Mouse (Mus musculus): ENCODE measurements around the gene Saal1. TPM values are rescaled to one million over a fixed set of nuclear protein-coding genes. Genes with fewer than 3 reads are reported as not detected.

Saal1 gene
- 5.7 TPM for polyA plus RNA-seq (2014; fragmentation: Illumina TruSeq; extraction: RNeasy Lipid Tissue Mini Kit (QIAGEN cat#74804); ENCODE audit: insufficient read depth, low read depth, low replicate concordance)

GRCm38 (mm10) chr7:46710390-46710844 is at the start of gene Saal1:
Saal1 (minus strand) TSS chr7:46710680.

GRCm38 (mm10) chr7:46751490-46751889 is 41.0 kb upstream of the Saal1 start, which contains the start of gene Saa2:
Saa2 (plus strand) TSS chr7:46751790.

DNA sequence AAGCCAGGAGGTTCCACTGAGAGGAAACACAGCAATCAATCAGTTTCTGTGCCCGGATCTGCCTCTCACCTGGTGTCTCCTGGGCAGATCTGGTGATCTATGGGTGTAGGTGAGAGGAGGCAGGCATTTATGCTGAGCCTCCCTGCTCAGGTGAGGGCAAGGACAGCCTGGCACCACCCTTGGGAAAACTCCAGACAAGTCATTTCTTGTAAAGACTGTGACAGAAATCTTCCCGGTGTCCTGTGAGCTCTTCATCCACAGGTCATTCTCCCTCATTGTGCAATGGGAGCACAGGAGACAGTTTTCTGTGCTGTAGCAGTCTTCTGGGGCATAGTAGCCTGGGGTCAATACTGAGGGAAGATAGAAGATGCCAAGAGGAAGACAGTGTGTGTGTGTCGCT is 32.4 kb upstream of the Saal1 start, which contains the start of gene Saa1:
Saa1 (minus strand) TSS at position 101 of the 400 bp plus-strand sequence.

GRCm38 (mm10) chr7:46732458-46732857 is 22.0 kb upstream of the Saal1 start, which contains the start of gene Saa4:
Saa4 (minus strand) TSS chr7:46732603.

GRCm38 (mm10) chr7:46715600-46715999 is 5.1 kb upstream of the Saal1 start, which contains the start of gene Saa3:
Saa3 (minus strand) TSS chr7:46715700.

GRCm38 (mm10) chr7:46672160-46672672 is 38.3 kb downstream of the Saal1 start, which contains the start of gene Tph1:
Tph1 (minus strand) TSS chr7:46672537.

GRCm38 (mm10) chr7:46639692-46640031 is 70.8 kb downstream of the Saal1 start, which contains the start of gene Sergef:
Sergef (minus strand) TSS chr7:46639807.

Other genes with a start within 250 kb of the Saal1 start
- 7.2 TPM for gene Sergef, start 70.9 kb downstream of the Saal1 start, polyA plus RNA-seq (2014; fragmentation: Illumina TruSeq; extraction: RNeasy Lipid Tissue Mini Kit (QIAGEN cat#74804); ENCODE audit: insufficient read depth, low read depth, low replicate concordance)
- gene Tph1, start 38.1 kb downstream of the Saal1 start, polyA plus RNA-seq (2014; fragmentation: Illumina TruSeq; extraction: RNeasy Lipid Tissue Mini Kit (QIAGEN cat#74804); ENCODE audit: insufficient read depth, low read depth, low replicate concordance), result not detected
- gene Saa3, start 5.0 kb upstream of the Saal1 start, polyA plus RNA-seq (2014; fragmentation: Illumina TruSeq; extraction: RNeasy Lipid Tissue Mini Kit (QIAGEN cat#74804); ENCODE audit: insufficient read depth, low read depth, low replicate concordance), result 26.5 TPM
- gene Saa4, start 21.9 kb upstream of the Saal1 start, polyA plus RNA-seq (2014; fragmentation: Illumina TruSeq; extraction: RNeasy Lipid Tissue Mini Kit (QIAGEN cat#74804); ENCODE audit: insufficient read depth, low read depth, low replicate concordance), result not detected
- gene Saa1, start 32.3 kb upstream of the Saal1 start, polyA plus RNA-seq (2014; fragmentation: Illumina TruSeq; extraction: RNeasy Lipid Tissue Mini Kit (QIAGEN cat#74804); ENCODE audit: insufficient read depth, low read depth, low replicate concordance), result not detected
- gene Saa2, start 41.1 kb upstream of the Saal1 start, polyA plus RNA-seq (2014; fragmentation: Illumina TruSeq; extraction: RNeasy Lipid Tissue Mini Kit (QIAGEN cat#74804); ENCODE audit: insufficient read depth, low read depth, low replicate concordance), result not detected
- gene Hps5, start 85.4 kb upstream of the Saal1 start, polyA plus RNA-seq (2014; fragmentation: Illumina TruSeq; extraction: RNeasy Lipid Tissue Mini Kit (QIAGEN cat#74804); ENCODE audit: insufficient read depth, low read depth, low replicate concordance), result 14.7 TPM
- gene Gtf2h1, start 85.4 kb upstream of the Saal1 start, polyA plus RNA-seq (2014; fragmentation: Illumina TruSeq; extraction: RNeasy Lipid Tissue Mini Kit (QIAGEN cat#74804); ENCODE audit: insufficient read depth, low read depth, low replicate concordance), result 16.3 TPM
- gene Ldha, start 130.8 kb upstream of the Saal1 start, polyA plus RNA-seq (2014; fragmentation: Illumina TruSeq; extraction: RNeasy Lipid Tissue Mini Kit (QIAGEN cat#74804); ENCODE audit: insufficient read depth, low read depth, low replicate concordance), result 317 TPM
- not detected for gene Ldhc, start 150.5 kb upstream of the Saal1 start, polyA plus RNA-seq (2014; fragmentation: Illumina TruSeq; extraction: RNeasy Lipid Tissue Mini Kit (QIAGEN cat#74804); ENCODE audit: insufficient read depth, low read depth, low replicate concordance)
- 82.7 TPM for gene Tsg101, start 209.3 kb upstream of the Saal1 start, polyA plus RNA-seq (2014; fragmentation: Illumina TruSeq; extraction: RNeasy Lipid Tissue Mini Kit (QIAGEN cat#74804); ENCODE audit: insufficient read depth, low read depth, low replicate concordance)
- gene Uevld, start 247.8 kb upstream of the Saal1 start, polyA plus RNA-seq (2014; fragmentation: Illumina TruSeq; extraction: RNeasy Lipid Tissue Mini Kit (QIAGEN cat#74804); ENCODE audit: insufficient read depth, low read depth, low replicate concordance), result 3.8 TPM